Mouse (Mus musculus) ES-Bruce4 (cell line): Measurements from ENCODE around the gene Mycl. TPM values are rescaled to one million over a fixed set of nuclear protein-coding genes. Genes with fewer than 3 reads are reported as not detected.

ENCODE experiments used
- H3K27ac ChIP-seq: 2 replicates; pipeline ENCODE4 v1.5.1; 2012; ENCODE audit warnings: low read length, inconsistent platforms; ENCODE audit not compliant: insufficient read depth
- H3K27me3 ChIP-seq: 2 replicates; pipeline ENCODE4 v1.6.1; 2012; ENCODE audit warnings: mild to moderate bottlenecking, low read length, inconsistent platforms; ENCODE audit not compliant: control insufficient read depth, poor library complexity, insufficient read depth, severe bottlenecking
- H3K36me3 ChIP-seq: 2 replicates; pipeline ENCODE4 v1.6.1; 2012; ENCODE audit warnings: inconsistent platforms, mild to moderate bottlenecking, low read length, moderate library complexity; ENCODE audit not compliant: control insufficient read depth, poor library complexity, insufficient read depth, severe bottlenecking
- H3K4me1 ChIP-seq: one replicate; pipeline ENCODE4 v1.8.1; 2011; ENCODE audit warnings: low read length; ENCODE audit not compliant: control insufficient read depth, insufficient read depth
- H3K4me3 ChIP-seq: 2 replicates; pipeline ENCODE4 v1.5.1; 2011; ENCODE audit warnings: low read depth, mild to moderate bottlenecking, low read length
- H3K9ac ChIP-seq: 2 replicates; pipeline ENCODE4 v1.6.1; 2012; ENCODE audit warnings: low read depth, mild to moderate bottlenecking, inconsistent platforms; ENCODE audit not compliant: poor library complexity, severe bottlenecking
- H3K9me3 ChIP-seq: replicated peaks from 2 replicates; pipeline ENCODE4 v1.6.1; 2012; ENCODE audit warnings: mild to moderate bottlenecking, low read length, inconsistent platforms; ENCODE audit not compliant: control insufficient read depth, poor library complexity, insufficient read depth, severe bottlenecking
- CTCF ChIP-seq: IDR thresholded peaks from one replicate; pipeline ENCODE4 v1.8.1; 2011; ENCODE audit warnings: low read depth, low read length
- EP300 ChIP-seq: IDR thresholded peaks from 2 replicates; pipeline ENCODE4 v1.6.1; 2011; ENCODE audit warnings: low read depth, low read length; ENCODE audit not compliant: insufficient read depth
- POLR2A ChIP-seq: IDR thresholded peaks from one replicate; pipeline ENCODE4 v1.8.1; 2011; ENCODE audit warnings: low read length; ENCODE audit not compliant: insufficient read depth
- polyA plus RNA-seq: library from polyadenylated mRNA; stranded (reverse); fragments of >200 nt; gene quantifications from 2 replicates; pipeline ENCODE4 v1.2.4, GENCODE M21; 2011; ENCODE audit warnings: low read depth; ENCODE audit not compliant: missing spikeins, insufficient read depth, insufficient read length

Mycl gene
- polyA plus RNA-seq, 1 experiment = 16.8 TPM

DNA sequence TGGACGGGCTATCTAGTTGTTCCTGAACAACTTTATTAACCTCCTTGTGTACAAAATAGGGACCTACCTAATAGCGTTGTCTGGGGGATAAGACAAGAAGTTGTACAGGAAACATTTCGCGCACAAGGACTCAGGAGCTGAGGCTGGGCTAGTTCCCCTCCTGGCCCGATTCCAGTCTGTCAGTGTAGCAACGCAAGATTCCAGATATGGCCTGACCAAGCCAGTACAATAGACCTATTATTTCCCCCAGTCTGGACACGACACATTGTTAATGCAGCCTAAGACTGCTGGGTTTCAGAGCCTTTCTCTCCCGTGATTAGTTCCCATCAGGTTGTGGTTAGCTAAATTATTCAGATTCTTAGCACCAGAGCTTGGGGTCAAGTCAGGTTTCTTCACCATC lies 32.7 kb upstream of the Mycl start:
- Histone ChIP-seq H3K27me3 (peaks cover 13% of the 10 kb centered on the region), H3K27ac (no peak overlapping the region), H3K4me3 (no peak overlapping the region), H3K9ac (no peak overlapping the region), H3K36me3 (no peaks in the 10 kb centered on the region), H3K4me1 (no peaks in the 10 kb centered on the region), H3K9me3 (no peaks in the 10 kb centered on the region)
- TF ChIP-seq CTCF (no peak), EP300 (no peak), POLR2A (no peak)

DNA sequence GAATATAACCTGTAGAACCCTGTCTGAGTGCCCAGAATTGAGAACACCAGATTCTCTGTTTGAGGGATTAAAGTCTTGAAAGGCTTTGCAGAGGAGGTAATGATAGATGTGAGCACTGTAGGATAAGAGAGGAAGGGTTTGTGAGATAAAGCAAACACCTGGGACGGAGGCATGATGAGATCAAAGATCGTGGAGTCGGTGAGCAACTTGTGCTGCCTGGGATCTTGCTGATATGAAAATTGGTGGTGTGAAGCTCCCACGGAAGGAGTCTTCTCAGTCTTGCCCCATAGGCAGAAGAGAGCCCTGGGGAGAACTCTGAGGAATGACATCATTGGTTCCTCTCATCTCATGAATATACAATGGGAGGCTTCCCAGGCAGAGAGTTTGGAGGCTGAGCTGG lies 27.3 kb upstream of the Mycl start:
- H3K9ac ChIP-seq = no peak overlapping the region
- no peaks in the 10 kb centered on the region for H3K27me3 ChIP-seq
- no peak overlapping the region for H3K4me3 ChIP-seq
- no peak overlapping the region for H3K27ac ChIP-seq
- no peak for TF ChIP-seq CTCF
- no peak for TF ChIP-seq EP300
- TF ChIP-seq POLR2A = no peak
- no peaks in the 10 kb centered on the region for H3K9me3 ChIP-seq
- no peaks in the 10 kb centered on the region for H3K36me3 ChIP-seq
- H3K4me1 ChIP-seq = no peaks in the 10 kb centered on the region

DNA sequence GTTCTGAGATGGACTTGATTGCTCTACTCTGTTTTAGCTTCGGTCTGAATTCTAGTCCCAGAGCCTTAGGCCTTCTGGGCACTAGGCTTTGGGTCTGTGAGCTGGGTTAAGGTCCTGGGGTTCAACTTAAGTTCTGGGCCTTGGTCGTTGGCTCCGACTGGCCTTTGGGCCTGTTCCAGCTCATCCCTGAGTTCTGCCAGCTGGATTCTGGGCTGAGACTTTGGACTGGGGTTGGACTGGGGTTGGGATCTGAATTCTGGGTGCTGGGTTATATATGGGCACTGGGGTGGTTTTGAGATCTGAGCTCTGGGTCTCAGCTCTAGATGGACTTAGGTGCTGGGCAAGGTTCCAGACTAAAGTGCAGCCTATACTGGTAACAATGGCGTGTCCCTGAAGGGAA lies 24.3 kb upstream of the Mycl start:
- H3K4me1 ChIP-seq = no peaks in the 10 kb centered on the region
- H3K4me3 ChIP-seq = no peak overlapping the region
- TF ChIP-seq EP300 (no peak), POLR2A (no peak), CTCF (no peak)
- H3K36me3 ChIP-seq = no peaks in the 10 kb centered on the region
- H3K9me3 ChIP-seq = no peaks in the 10 kb centered on the region
- no peaks in the 10 kb centered on the region for H3K27me3 ChIP-seq
- no peak overlapping the region for H3K27ac ChIP-seq
- no peak overlapping the region for H3K9ac ChIP-seq

DNA sequence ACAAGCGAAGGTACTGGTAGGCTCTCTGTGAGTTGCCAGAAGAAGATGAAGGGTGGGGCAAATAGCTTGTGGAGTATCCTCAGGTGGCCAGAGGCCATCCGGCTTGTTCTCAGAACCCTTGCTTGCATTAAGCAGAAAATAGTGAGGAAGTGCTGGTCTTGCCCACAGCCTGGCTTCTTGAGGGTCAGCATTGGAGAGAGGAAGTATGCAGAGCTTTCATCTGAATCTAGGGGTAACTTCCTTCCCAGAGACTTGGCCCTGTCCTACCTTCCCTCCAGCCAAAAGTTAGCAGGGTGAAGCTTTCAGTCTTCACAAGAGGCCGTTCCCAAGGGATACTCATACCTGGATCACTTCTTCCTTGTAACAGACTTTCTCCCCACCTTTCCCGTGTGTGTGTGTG lies 23.8 kb upstream of the Mycl start:
- no peaks in the 10 kb centered on the region for H3K36me3 ChIP-seq
- H3K4me3 ChIP-seq = no peak overlapping the region
- no peaks in the 10 kb centered on the region for H3K9me3 ChIP-seq
- TF ChIP-seq CTCF (no peak), EP300 (no peak), POLR2A (no peak)
- no peak overlapping the region for H3K9ac ChIP-seq
- H3K27ac ChIP-seq = no peak overlapping the region
- no peaks in the 10 kb centered on the region for H3K27me3 ChIP-seq
- no peaks in the 10 kb centered on the region for H3K4me1 ChIP-seq

DNA sequence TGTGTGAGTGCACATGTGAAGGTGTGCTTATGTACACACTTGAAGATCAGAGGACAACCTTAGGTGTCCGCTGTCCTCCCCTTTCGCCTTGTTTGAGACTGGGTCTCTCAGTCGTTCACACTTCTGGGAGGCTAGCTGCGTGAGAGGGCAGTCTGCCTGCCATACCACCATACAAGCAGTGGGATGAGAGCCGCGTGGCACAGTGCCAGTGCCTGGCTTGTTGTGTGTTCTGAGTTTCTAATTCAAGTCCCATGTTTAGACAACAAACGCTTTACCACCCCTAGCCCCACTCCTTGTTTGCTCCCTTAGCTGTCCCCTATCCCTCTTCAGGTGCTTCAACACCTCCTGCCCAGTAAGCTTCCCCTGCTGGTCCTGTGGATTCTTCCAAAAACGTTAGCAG lies 23.4 kb upstream of the Mycl start:
- no peaks in the 10 kb centered on the region for H3K36me3 ChIP-seq
- no peak overlapping the region for H3K9ac ChIP-seq
- H3K9me3 ChIP-seq = no peaks in the 10 kb centered on the region
- no peaks in the 10 kb centered on the region for H3K4me1 ChIP-seq
- H3K27ac ChIP-seq = no peak overlapping the region
- TF ChIP-seq CTCF (no peak), EP300 (no peak), POLR2A (no peak)
- H3K4me3 ChIP-seq = no peak overlapping the region
- H3K27me3 ChIP-seq = no peaks in the 10 kb centered on the region

DNA sequence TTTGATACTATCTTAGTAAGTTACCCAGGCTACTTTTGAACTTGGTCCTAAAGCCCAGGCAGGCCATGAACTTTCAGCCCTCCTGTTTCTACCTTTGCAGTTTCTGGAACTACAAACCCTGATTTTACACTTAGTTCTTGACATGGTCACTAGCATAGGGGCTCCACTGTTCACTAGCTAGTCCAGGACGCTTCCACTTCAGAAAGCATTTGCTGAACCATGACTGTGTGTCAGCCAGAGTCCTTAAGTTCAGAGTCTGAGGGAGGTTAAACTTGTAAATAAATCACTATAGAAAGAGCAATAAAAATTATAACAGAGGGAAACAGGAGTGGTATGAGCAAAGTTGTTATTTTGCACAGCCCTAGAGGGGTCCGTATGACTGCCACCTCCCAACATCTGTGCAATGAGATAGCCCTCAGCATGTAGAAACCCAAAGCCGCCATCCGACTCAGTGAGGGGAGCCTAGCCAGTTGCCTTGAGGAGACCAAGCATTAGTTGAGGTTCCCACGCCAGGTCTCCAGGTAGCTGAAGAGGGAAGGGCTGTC lies 20.4 kb upstream of the Mycl start:
- no peak overlapping the region for H3K27ac ChIP-seq
- no peaks in the 10 kb centered on the region for H3K36me3 ChIP-seq
- H3K9ac ChIP-seq = no peak overlapping the region
- no peaks in the 10 kb centered on the region for H3K9me3 ChIP-seq
- no peaks in the 10 kb centered on the region for H3K4me1 ChIP-seq
- no peak overlapping the region for H3K4me3 ChIP-seq
- no peaks in the 10 kb centered on the region for H3K27me3 ChIP-seq
- TF ChIP-seq EP300 = no peak
- TF ChIP-seq POLR2A = no peak
- TF ChIP-seq CTCF = no peak
